Mouse (Mus musculus) cerebellum, adult 2 months (tissue): Measurements from ENCODE around the gene Baz1b.

Experiments used
- CTCF ChIP-seq: fragments of 200-500 bp; IDR thresholded peaks from 2 replicates; pipeline ENCODE4 v1.5.1; 2011; ENCODE audit warnings: low read depth, mild to moderate bottlenecking, control low read depth, low read length, moderate library complexity, borderline replicate concordance; ENCODE audit not compliant: insufficient read depth
- POLR2A ChIP-seq: fragments of 200-500 bp; IDR thresholded peaks from 2 replicates; pipeline ENCODE4 v1.6.1; 2011; ENCODE audit warnings: low read length, control low read depth, borderline replicate concordance; ENCODE audit not compliant: insufficient read depth

DNA sequence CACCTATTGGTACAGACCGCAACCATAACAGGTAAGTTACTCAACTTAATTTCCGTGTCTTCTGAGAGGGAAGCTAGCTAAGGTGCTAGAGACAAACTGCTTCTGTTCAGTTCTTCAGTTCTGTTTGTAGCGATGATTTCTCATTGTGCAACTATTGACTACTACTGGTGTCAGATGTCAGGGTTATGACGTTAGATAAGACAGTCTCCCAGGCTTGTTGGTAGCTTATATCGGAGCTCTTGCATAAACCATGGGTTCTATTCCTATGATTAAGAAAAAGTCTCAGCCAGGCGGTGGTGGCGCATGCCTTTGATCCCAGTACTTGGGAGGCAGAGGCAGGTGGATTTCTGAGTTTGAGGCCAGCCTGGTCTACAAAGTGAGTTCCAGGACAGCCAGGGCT, 35.0 kb downstream of the Baz1b start:
- no peak for TF ChIP-seq CTCF
- TF ChIP-seq POLR2A: no peak
